Mouse (Mus musculus) kidney, adult 10 weeks (tissue): Measurements from ENCODE around the gene Nup88. TPM values are rescaled to one million over a fixed set of nuclear protein-coding genes. Genes with fewer than 3 reads are reported as not detected.

Source experiments
- polyA plus RNA-seq: library from polyadenylated mRNA; stranded (reverse); fragments of 350-450 nt; fragmentation: Illumina TruSeq; extraction: RNeasy Lipid Tissue Mini Kit (QIAGEN cat#74804); gene quantifications from one replicate; pipeline ENCODE4 v1.2.3, GENCODE M21; 2014; ENCODE audit warnings: low read depth, low replicate concordance

Nup88 gene
- polyA plus RNA-seq, result 112 TPM

GRCm38 (mm10) chr11:70969821-70970559, at the start of gene Nup88, which contains the start of gene Rpain:
Nup88 (minus strand) TSS chr11:70969973.
Rpain (plus strand) TSS chr11:70970213.

GRCm38 (mm10) chr11:71004316-71004773, 34.6 kb upstream of the Nup88 start, which contains the start of gene Dhx33:
Dhx33 (minus strand) TSS chr11:71004437.

GRCm38 (mm10) chr11:70982557-70983228, 12.9 kb upstream of the Nup88 start, which contains the start of gene C1qbp:
C1qbp (minus strand) TSS chr11:70983026.

Other genes with a start within 250 kb of the Nup88 start
- 3.5 TPM for gene Zfp3, start 205.8 kb downstream of the Nup88 start, polyA plus RNA-seq
- gene Scimp, start 157.4 kb downstream of the Nup88 start, polyA plus RNA-seq, result 1.7 TPM
- 60.4 TPM for gene Rabep1, start 125.2 kb downstream of the Nup88 start, polyA plus RNA-seq
- 10.7 TPM for gene Rpain, start 240 bp upstream of the Nup88 start, polyA plus RNA-seq
- gene C1qbp, start 13.1 kb upstream of the Nup88 start, polyA plus RNA-seq, result 218 TPM
- gene Dhx33, start 34.5 kb upstream of the Nup88 start, polyA plus RNA-seq, result 10.2 TPM
- gene Mis12, start 49.6 kb upstream of the Nup88 start, polyA plus RNA-seq, result 32.6 TPM
- gene Derl2, start 49.9 kb upstream of the Nup88 start, polyA plus RNA-seq, result 78.4 TPM
- gene 6330403K07Rik, start 63.5 kb upstream of the Nup88 start, polyA plus RNA-seq, result not detected
- gene Nlrp1a, start 174.7 kb upstream of the Nup88 start, polyA plus RNA-seq, result not detected